22 mouse cellular contexts compared by ENCODE assay signal in genomic region chr10:44343351-44343750, GRCm38 (mm10).
DNase-seq lines count a peak whose midpoint lies in the region; ATAC-seq lines count a peak whose summit lies in the region.
"Had no signal": no experiment of that assay in that cellular context is flagged by ENCODE, and none has a peak within 500 bp of the region (broad histone marks: within the 10 kb centered on the region; RNA-seq: fewer than 3 reads in every experiment).

No protein-coding gene starts in this region.

- WGBS in heart, embryonic 12.5 days = 90% methylated on average over 3 of the region's 3 CpGs

- no peaks in the 10 kb centered on the region for H3K9me3 ChIP-seq in heart, embryonic 12.5 days (replicated peaks)
- H3K9me3 ChIP-seq: embryonic facial prominence, embryonic 10.5 days; forebrain, embryonic 13.5 days; heart, embryonic 10.5 days; heart, embryonic 15.5 days; hindbrain, embryonic 10.5 days; intestine, embryonic 15.5 days had no signal

- no peak overlapping the region for H3K9ac ChIP-seq in heart, embryonic 12.5 days
- H3K9ac ChIP-seq: forebrain, embryonic 13.5 days; forebrain, postnatal 0 days; heart, embryonic 15.5 days; hindbrain, embryonic 14.5 days; intestine, embryonic 15.5 days had no signal

- H3K27ac ChIP-seq in heart, embryonic 12.5 days (ENCODE audit: poor library complexity, severe bottlenecking) = no peak overlapping the region
- H3K27ac ChIP-seq: embryonic facial prominence, embryonic 10.5 days; forebrain, embryonic 13.5 days; heart, embryonic 10.5 days; heart, embryonic 15.5 days; hindbrain, embryonic 10.5 days; hindbrain, embryonic 14.5 days; intestine, embryonic 15.5 days had no signal

- H3K4me2 ChIP-seq in heart, embryonic 12.5 days = no peak overlapping the region
- H3K4me2 ChIP-seq: forebrain, embryonic 13.5 days; heart, embryonic 15.5 days; hindbrain, embryonic 14.5 days; intestine, embryonic 15.5 days had no signal

- DNase-seq in cerebellum, adult 9-10 months = peak; percentile 32
- no peak for DNase-seq in cerebellum, adult 9-11 months
- peak; percentile 20 to 26 for DNase-seq in heart, adult 18-20 months
- peak; percentile 34 for DNase-seq in adipocyte (ENCODE audit: low spot score)
- DNase-seq in cerebellum, postnatal 25 days = peak; percentile 52 to 68
- no peak for DNase-seq in left cerebral cortex, adult 9 months (ENCODE audit: low spot score in 2 of 2)
- DNase-seq: adrenal gland, adult 2 months; adrenal gland, postnatal 25 days; forebrain, postnatal 0 days; gastrocnemius, postnatal 25 days; kidney, adult 18-20 months had no signal

- ATAC-seq in heart, embryonic 12.5 days (ENCODE audit: insufficient number of reproducible peaks, low FRiP score) = no peak
- ATAC-seq: activated CD4-positive, CD25-positive, alpha-beta regulatory T cell, adult 4 months; forebrain, embryonic 13.5 days; forebrain, postnatal 0 days; intestine, embryonic 15.5 days; Patski had no signal

- peaks cover 5% of the 10 kb centered on the region for H3K4me1 ChIP-seq in heart, embryonic 12.5 days (replicated peaks)
- H3K4me1 ChIP-seq: forebrain, embryonic 13.5 days; intestine, embryonic 15.5 days had no signal

- no peaks in the 10 kb centered on the region for H3K27me3 ChIP-seq in heart, embryonic 12.5 days (replicated peaks)
- H3K27me3 ChIP-seq: CH12.LX; forebrain, embryonic 13.5 days; heart, embryonic 15.5 days; intestine, embryonic 15.5 days; Patski had no signal

- no peak overlapping the region for H3K4me3 ChIP-seq in heart, embryonic 12.5 days
- H3K4me3 ChIP-seq: embryonic facial prominence, embryonic 10.5 days; forebrain, embryonic 13.5 days; heart, embryonic 10.5 days; heart, embryonic 15.5 days; hindbrain, embryonic 10.5 days; intestine, embryonic 15.5 days had no signal

- H3K36me3 ChIP-seq in heart, embryonic 12.5 days = peaks cover 10% of the 10 kb centered on the region
- H3K36me3 ChIP-seq: heart, embryonic 10.5 days; intestine, embryonic 15.5 days had no signal

Comparison
In these comparisons a context has a peak if more than half of its experiments do, and no peak if none do; other contexts are left out.
1. DNase-seq: peak in cerebellum, adult 9-10 months (single experiment), heart, adult 18-20 months (2 of 2), adipocyte (single experiment) and cerebellum, postnatal 25 days (2 of 2); none in cerebellum, adult 9-11 months (single experiment) and left cerebral cortex, adult 9 months (0 of 2).